8 mouse cellular contexts compared by ENCODE assay signal in the genomic region with DNA sequence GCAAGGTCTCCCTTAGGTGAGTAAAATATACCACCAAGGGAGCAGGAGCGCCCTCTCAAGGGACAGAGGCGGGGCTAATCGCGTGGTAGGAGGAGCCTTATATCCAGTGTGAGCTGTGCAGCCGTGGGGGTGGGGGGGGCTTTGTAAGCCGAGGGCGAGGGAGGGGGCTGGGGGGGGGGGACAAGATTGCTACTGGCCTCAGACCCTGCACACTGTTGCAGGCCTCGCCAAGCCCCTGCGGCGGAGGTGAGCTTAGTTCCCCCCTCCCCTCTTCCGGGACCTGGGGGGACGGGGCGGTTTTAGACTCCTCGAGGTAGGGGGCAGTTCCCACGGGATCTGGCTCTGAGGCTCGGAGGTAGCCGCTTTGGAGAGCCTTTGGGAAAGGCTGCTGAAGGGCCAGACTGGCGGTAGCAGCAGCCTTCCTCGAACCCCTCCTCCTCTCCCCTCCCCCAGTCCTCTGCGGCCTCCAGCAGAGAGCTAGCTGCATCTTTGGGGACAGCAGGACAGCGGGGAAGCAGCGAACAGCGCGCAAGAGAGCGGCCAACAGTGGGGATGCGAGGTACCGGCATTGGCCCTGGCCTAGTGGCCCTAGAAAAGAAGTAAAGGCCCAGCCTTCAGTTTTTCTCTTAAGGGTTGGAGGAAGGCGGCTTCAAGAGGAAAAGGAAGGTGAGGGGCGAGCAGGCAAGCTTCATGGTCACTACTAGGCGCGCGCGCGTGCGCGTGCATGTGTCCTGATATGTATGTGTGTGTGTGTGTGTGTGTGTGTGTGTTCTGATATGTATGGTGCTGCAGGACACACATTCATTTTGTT. TPM values are rescaled to one million over a fixed set of nuclear protein-coding genes. Genes with fewer than 3 reads are reported as not detected.
DNase-seq lines count a peak whose midpoint lies in the region; ATAC-seq lines count a peak whose summit lies in the region.

A gene (plus strand): TSS at position 107 of the 811 bp plus-strand sequence.

- 0 out of 2 replicates have a peak, but pooled peaks cover 4% of the 10 kb centered on the region for H3K4me1 ChIP-seq in hindbrain, embryonic 15.5 days (replicated peaks)

- DNase-seq in T-cell, adult 2 months (ENCODE audit: low spot score) = peak; percentile 43
- DNase-seq in cerebellum, postnatal 36 days = peak; percentile 70 to 71
- DNase-seq in gastrocnemius, adult 18-20 months (ENCODE audit: low spot score) = peak; percentile 51
- peak; percentile 43 to 56 for DNase-seq in left cerebral cortex, adult 18-20 months (ENCODE audit: low spot score in 2 of 2)
- DNase-seq in lung, postnatal 4 days = peak; percentile 62 to 76
- peak; percentile 50 for DNase-seq in retina, postnatal 7 days (ENCODE audit: low read depth, low spot score)
- DNase-seq in urinary bladder, adult 18-20 months (ENCODE audit: low spot score in 2 of 2) = peak; percentile 16 to 49

- peak within 1 kb of the TSS; percentile 51 for H3K4me2 ChIP-seq in hindbrain, embryonic 15.5 days

- 20% methylated on average over 34 of the region's 36 CpGs for WGBS in hindbrain, embryonic 15.5 days

- H3K27me3 ChIP-seq in hindbrain, embryonic 15.5 days = no peaks in the 10 kb centered on the region

- H3K36me3 ChIP-seq in hindbrain, embryonic 15.5 days = no peaks in the 10 kb centered on the region

- peak within 1 kb of the TSS; percentile 62 for H3K9ac ChIP-seq in hindbrain, embryonic 15.5 days

- peak; percentile 65 for ATAC-seq in hindbrain, embryonic 15.5 days (ENCODE audit: low FRiP score, low read depth)

- H3K9me3 ChIP-seq in hindbrain, embryonic 15.5 days = no peaks in the 10 kb centered on the region

- H3K27ac ChIP-seq in hindbrain, embryonic 15.5 days (replicated peaks) = peak within 1 kb of the TSS; percentile 96

- peak within 1 kb of the TSS; percentile 56 for H3K4me3 ChIP-seq in hindbrain, embryonic 15.5 days

RNA-seq across cellular contexts. Expression of the gene that starts here (rescaled TPM):
- total RNA-seq in gastrocnemius, adult 18-20 months (2021) = 100 to 1,000 TPM in 1 of 2 experiments, 10 to 100 TPM in 1; 99.1 to 112 TPM
- 44.8 and 49.7 TPM in 2 replicates for polyA plus RNA-seq in hindbrain, embryonic 15.5 days (2015; fragmentation: Nextera tagmentation; extraction: Ambion mirVana)
- 100 to 1,000 TPM; 255 to 264 TPM for total RNA-seq in left cerebral cortex, adult 18-20 months (2021)

Comparison
In these comparisons a context has a peak if more than half of its experiments do, and no peak if none do; other contexts are left out.
1. Peak in every context shown above with its lines: DNase-seq, ATAC-seq, H3K4me3 ChIP-seq and H3K27ac ChIP-seq.